Mouse (Mus musculus) cortical plate, adult 2 months (tissue): ENCODE measurements around the gene Tmem222.

ENCODE experiments used
- CTCF ChIP-seq: fragments of 200-500 bp; IDR thresholded peaks from 2 replicates; pipeline ENCODE4 v1.5.1; 2011; ENCODE audit warnings: mild to moderate bottlenecking, control low read depth, low read length; ENCODE audit not compliant: insufficient read depth; ENCODE audit errors: extremely low read depth
- POLR2A ChIP-seq: fragments of 200-500 bp; IDR thresholded peaks from 2 replicates; pipeline ENCODE4 v1.6.1; 2011; ENCODE audit warnings: mild to moderate bottlenecking, low read length, control low read depth; ENCODE audit not compliant: insufficient read depth; ENCODE audit errors: extremely low read depth

DNA sequence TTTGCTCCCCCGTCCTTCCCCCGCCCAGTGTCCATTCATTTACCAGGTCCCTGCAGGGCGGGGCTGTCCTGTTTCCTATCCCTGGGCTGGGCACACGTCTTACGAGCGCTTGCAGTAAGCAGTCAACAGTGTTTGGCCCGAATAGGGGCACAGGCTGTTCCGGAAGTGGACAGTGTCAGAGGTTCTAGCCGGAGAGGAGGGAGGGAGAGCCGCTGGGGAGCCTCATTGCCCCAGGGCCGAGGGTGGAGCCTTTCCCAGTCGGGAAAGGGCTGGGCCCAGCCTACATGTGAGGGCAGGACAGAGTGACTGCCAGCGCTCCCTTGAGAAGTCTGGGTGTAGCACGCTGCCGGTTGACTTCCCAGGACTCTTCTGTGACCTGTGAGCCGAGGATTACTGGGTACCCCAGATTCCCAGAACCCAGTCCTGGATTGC, 37.1 kb downstream of the Tmem222 start, which contains the start of gene Map3k6:
- TF ChIP-seq CTCF (no peak), POLR2A (peak; percentile 56)
